Mouse (Mus musculus) G1E (cell line): Measurements from ENCODE around the gene Slain1.

Source experiments
- CTCF ChIP-seq: IDR thresholded peaks from 2 replicates; pipeline ENCODE4 v1.5.1; 2012; ENCODE audit warnings: low read depth, low read length, inconsistent platforms, mixed read lengths
- GATA1 ChIP-seq: IDR thresholded peaks from 2 replicates; pipeline ENCODE4 v1.6.1; 2012; ENCODE audit warnings: borderline replicate concordance, low read length, inconsistent platforms, mixed read lengths
- TAL1 ChIP-seq: conservative IDR thresholded peaks from 2 replicates; pipeline ENCODE4 v1.6.1; 2012; ENCODE audit warnings: low read depth, low read length, inconsistent platforms, mixed read lengths

DNA sequence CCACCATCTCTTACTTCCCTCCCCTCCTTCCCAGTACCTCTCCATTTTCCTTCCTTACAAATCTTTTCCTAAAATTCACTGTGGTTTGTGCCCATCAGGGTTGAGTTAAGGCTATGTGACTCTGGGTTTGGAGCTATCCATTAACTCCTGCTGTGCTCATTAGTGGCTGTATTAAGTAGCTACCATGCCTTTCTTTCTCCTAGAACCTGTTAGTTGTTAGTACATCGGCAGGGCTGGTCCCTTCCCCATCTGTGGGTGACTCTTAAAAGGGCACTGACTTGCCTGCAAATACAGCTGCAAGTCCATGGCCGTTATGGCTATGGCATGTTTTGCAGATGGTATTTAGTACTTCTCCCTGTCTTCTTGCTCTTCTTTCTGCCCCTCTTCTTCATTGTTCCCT is 58.6 kb downstream of the Slain1 start:
- TF ChIP-seq CTCF (no peak), GATA1 (no peak), TAL1 (no peak)
